Mouse (Mus musculus) hindbrain, embryonic 16.5 days (tissue): ENCODE measurements around the gene Zfp575. TPM values are rescaled to one million over a fixed set of nuclear protein-coding genes. Genes with fewer than 3 reads are reported as not detected.
A peak's percentile ranks its signal among the peaks of the same experiment; 100 is the strongest.

Source experiments
- ATAC-seq: fragments of 200-750 bp; cut with Nextera tagmentation; 2 replicates; pipeline ENCODE4 v1.8.0; 2017; ENCODE audit warnings: moderate TSS enrichment, moderate library complexity
- H3K27ac ChIP-seq: fragments of 300-500 bp; sonication (generic); 2 replicates; pipeline ENCODE4 v1.5.1; 2014; ENCODE audit warnings: low read depth, mild to moderate bottlenecking, control low read depth, low read length, moderate library complexity
- H3K27me3 ChIP-seq: fragments of 300-500 bp; sonication (generic); replicated peaks from 2 replicates; pipeline ENCODE4 v1.6.1; 2014; ENCODE audit warnings: low read length; ENCODE audit not compliant: control insufficient read depth, insufficient read depth
- H3K36me3 ChIP-seq: fragments of 300-500 bp; sonication (generic); 2 replicates; pipeline ENCODE4 v1.6.1; 2014; ENCODE audit warnings: mild to moderate bottlenecking, low read length, moderate library complexity, mixed read lengths; ENCODE audit not compliant: control insufficient read depth, insufficient read depth
- H3K4me1 ChIP-seq: fragments of 300-500 bp; sonication (generic); 2 replicates; pipeline ENCODE4 v1.6.1; 2014; ENCODE audit warnings: low read depth, low read length; ENCODE audit not compliant: control insufficient read depth, insufficient read depth
- H3K4me2 ChIP-seq: fragments of 300-500 bp; sonication (generic); 2 replicates; pipeline ENCODE4 v1.6.1; 2014; ENCODE audit warnings: mild to moderate bottlenecking, low read length, control low read depth, moderate library complexity
- H3K4me3 ChIP-seq: fragments of 300-500 bp; sonication (generic); 2 replicates; pipeline ENCODE4 v1.5.1; 2014; ENCODE audit warnings: mild to moderate bottlenecking, low read length, control low read depth, moderate library complexity
- H3K9ac ChIP-seq: fragments of 300-500 bp; sonication (generic); 2 replicates; pipeline ENCODE4 v1.6.1; 2014; ENCODE audit warnings: low read depth, mild to moderate bottlenecking, control low read depth, low read length, moderate library complexity
- H3K9me3 ChIP-seq: fragments of 300-500 bp; sonication (generic); 2 replicates; pipeline ENCODE4 v1.6.1; 2014; ENCODE audit warnings: mild to moderate bottlenecking, low read length, moderate library complexity; ENCODE audit not compliant: control insufficient read depth
- whole genome bisulfite sequencing: fragments of 180-500 bp; shearing (Covaris S2); extraction: QIAGEN DNeasy Blood & Tissue Kit; methylation state at CpG from one replicate; pipeline ENCODE4 v1.1.7; 2014; 5-methylcytosine and 5-hydroxymethylcytosine counted together
- polyA plus RNA-seq: library from polyadenylated mRNA; unstranded; fragments of >200 nt; fragmentation: Nextera tagmentation; extraction: Ambion mirVana; gene quantifications from 2 replicates; pipeline ENCODE4 v1.2.1, GENCODE M21; 2015

Gene Zfp575
- polyA plus RNA-seq, 1 experiment from 2014 or later, result 17.7 TPM

DNA sequence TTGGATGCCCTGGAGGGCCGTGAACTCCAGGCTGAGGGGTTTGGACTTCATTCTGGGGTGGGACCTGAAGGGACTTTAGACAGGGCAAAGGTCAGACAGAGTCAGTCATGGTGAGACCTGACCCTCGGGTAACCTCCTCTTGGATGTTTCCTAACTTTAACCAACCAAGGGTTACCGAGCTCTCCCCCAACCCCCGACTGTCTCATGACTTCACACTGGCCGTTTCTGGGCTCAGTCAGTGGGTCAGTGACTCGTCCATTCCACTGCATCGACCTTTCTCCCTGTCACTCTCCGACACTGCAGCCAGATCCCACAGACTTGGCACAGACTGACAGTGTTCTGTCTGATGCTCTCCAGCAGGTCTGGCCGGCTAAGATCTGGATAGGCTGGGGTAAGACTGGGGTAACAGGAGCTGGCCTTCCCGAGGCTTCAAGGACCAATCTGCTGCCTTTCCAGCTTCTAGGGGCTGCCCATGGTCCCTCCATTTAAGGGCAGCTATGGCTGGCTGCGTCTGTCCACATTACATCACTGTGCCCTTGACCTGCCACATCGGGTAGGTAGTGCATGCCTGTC lies 13.1 kb downstream of the Zfp575 start:
- H3K4me3 ChIP-seq, result no peak overlapping the region
- H3K4me2 ChIP-seq, result no peak overlapping the region
- H3K27me3 ChIP-seq, result no peaks in the 10 kb centered on the region
- peaks cover 7% of the 10 kb centered on the region; the same call in 1 of the 2 replicates for H3K36me3 ChIP-seq
- no peak overlapping the region for H3K27ac ChIP-seq
- no peak overlapping the region for H3K9ac ChIP-seq
- H3K4me1 ChIP-seq, result no peaks in the 10 kb centered on the region
- H3K9me3 ChIP-seq, result no peaks in the 10 kb centered on the region
- no peak for ATAC-seq
- WGBS, result 63% methylated on average over 12 of the region's 12 CpGs

DNA sequence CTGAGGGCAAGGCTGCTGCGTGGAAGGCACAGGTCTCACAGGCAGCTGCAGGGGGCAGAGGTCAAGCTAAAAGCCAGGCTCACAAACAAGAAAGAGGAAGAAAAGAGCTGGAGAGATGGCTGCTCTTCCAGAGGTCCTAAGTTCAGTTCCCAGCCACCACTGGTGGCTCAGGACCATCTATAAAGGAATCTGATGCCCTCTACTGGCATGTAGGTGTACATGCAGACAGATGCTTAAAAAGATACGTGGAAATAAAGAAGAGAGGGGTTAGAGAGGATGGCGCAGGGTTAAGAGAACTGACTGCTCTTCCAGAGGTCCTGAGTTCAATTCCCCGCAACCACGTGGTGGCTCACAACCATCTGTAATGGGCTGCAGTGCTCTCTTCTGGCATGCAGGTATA lies 15.0 kb downstream of the Zfp575 start:
- Histone ChIP-seq H3K36me3 (peaks cover 14% of the 10 kb centered on the region), H3K4me3 (no peak overlapping the region), H3K27me3 (no peaks in the 10 kb centered on the region), H3K27ac (no peak overlapping the region), H3K9me3 (no peaks in the 10 kb centered on the region), H3K4me1 (no peaks in the 10 kb centered on the region), H3K4me2 (no peak overlapping the region), H3K9ac (no peak overlapping the region)
- 0 out of 2 replicates have a peak, but pooled peaks have one; percentile 19 for ATAC-seq
- 58% methylated on average over 5 of the region's 5 CpGs for WGBS

GRCm38 (mm10) chr7:24571071-24571470 lies 16.4 kb downstream of the Zfp575 start:
- Histone ChIP-seq H3K9ac (no peak overlapping the region), H3K27me3 (no peaks in the 10 kb centered on the region), H3K4me1 (no peaks in the 10 kb centered on the region), H3K36me3 (peaks cover 26% of the 10 kb centered on the region), H3K4me3 (no peak overlapping the region), H3K9me3 (no peaks in the 10 kb centered on the region), H3K27ac (no peak overlapping the region), H3K4me2 (no peak overlapping the region)
- no peak for ATAC-seq
- 86% methylated on average over 4 of the region's 4 CpGs for WGBS

DNA sequence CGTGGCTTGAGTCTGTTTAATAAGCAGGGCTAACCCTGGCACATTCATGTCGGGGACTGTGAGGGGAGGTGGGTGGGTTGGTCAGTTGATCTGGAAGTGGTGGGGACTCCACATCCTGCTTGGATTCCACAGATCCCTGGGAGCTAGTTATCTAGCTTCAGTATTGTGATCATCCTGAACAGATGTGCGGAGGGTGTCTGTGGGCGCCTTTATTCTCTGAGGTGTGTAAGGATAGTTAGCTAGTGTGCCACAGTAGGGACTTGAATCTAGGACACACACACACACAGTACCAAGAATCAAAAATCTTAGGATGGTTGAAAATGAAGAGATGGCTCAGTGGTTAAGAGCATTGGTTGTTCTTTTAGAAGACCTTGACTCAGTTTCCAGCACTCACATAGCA lies 18.9 kb downstream of the Zfp575 start:
- no peak overlapping the region for H3K4me3 ChIP-seq
- 98% methylated on average over 4 of the region's 4 CpGs for whole genome bisulfite sequencing
- H3K27me3 ChIP-seq, result no peaks in the 10 kb centered on the region
- no peak overlapping the region for H3K9ac ChIP-seq
- H3K27ac ChIP-seq, result no peak overlapping the region
- H3K9me3 ChIP-seq, result no peaks in the 10 kb centered on the region
- peaks cover 26% of the 10 kb centered on the region for H3K36me3 ChIP-seq
- no peaks in the 10 kb centered on the region for H3K4me1 ChIP-seq
- no peak overlapping the region for H3K4me2 ChIP-seq
- no peak for ATAC-seq

DNA sequence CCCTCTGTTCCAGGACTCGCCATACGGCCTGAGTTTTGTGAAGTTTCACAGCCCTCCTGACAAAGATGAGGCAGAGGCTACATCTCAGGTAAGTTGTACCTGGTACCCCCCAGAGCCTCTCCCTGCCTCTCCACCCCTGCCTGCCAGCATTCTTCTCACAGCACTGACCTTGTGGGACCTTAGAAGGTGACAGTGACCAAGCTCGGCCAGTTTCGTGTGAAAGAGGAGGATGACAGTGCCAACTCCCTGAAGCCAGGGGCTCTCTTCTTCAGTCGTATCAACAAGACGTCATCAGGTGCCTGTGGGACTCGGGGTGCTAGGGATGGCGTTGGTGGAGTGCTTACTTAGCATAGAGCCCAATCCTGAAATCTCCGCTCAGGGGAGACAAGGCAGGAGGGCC lies 21.2 kb downstream of the Zfp575 start:
- Histone ChIP-seq H3K4me2 (no peak overlapping the region), H3K4me3 (no peak overlapping the region), H3K9ac (no peak overlapping the region), H3K36me3 (peaks cover 28% of the 10 kb centered on the region), H3K27ac (no peak overlapping the region), H3K4me1 (no peaks in the 10 kb centered on the region), H3K9me3 (no peaks in the 10 kb centered on the region), H3K27me3 (no peaks in the 10 kb centered on the region)
- ATAC-seq, result no peak
- 95% methylated on average over 9 of the region's 9 CpGs for WGBS

DNA sequence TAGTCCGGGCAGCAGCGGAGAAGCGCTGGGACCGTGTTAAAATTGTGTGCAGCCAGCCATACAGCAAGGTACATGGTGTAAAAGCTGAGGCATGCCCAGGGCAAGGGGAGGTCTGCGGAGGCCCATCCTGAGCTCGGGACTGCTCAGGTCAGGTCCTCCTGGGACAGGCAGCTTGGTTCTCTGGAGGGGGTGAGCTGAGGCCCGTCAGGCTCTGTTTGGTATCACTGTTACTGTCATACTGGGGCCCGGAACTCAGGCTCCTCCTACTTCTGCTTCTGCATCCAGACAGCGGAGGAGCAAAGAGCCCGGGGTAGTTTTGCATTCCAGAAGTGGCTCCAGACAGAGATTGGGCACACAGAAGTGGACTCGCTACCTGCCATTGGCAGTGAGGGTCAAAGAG lies 21.8 kb downstream of the Zfp575 start:
- H3K4me3 ChIP-seq, result no peak overlapping the region
- H3K4me2 ChIP-seq, result no peak overlapping the region
- no peaks in the 10 kb centered on the region for H3K27me3 ChIP-seq
- 92% methylated on average over 11 of the region's 11 CpGs for WGBS
- H3K4me1 ChIP-seq, result no peaks in the 10 kb centered on the region
- no peak for ATAC-seq
- H3K9me3 ChIP-seq, result no peaks in the 10 kb centered on the region
- peaks cover 30% of the 10 kb centered on the region for H3K36me3 ChIP-seq
- H3K27ac ChIP-seq, result no peak overlapping the region
- no peak overlapping the region for H3K9ac ChIP-seq

GRCm38 (mm10) chr7:24564607-24565265 lies 22.7 kb downstream of the Zfp575 start:
- Histone ChIP-seq H3K4me1 (no peaks in the 10 kb centered on the region), H3K9me3 (no peaks in the 10 kb centered on the region), H3K36me3 (peaks cover 26% of the 10 kb centered on the region), H3K27me3 (no peaks in the 10 kb centered on the region), H3K4me3 (no peak overlapping the region), H3K9ac (no peak overlapping the region), H3K4me2 (no peak overlapping the region), H3K27ac (no peak overlapping the region)
- no peak for ATAC-seq
- WGBS, result 63% methylated on average over 6 of the region's 6 CpGs

GRCm38 (mm10) chr7:24563837-24564206 lies 23.6 kb downstream of the Zfp575 start:
- H3K9me3 ChIP-seq, result no peaks in the 10 kb centered on the region
- ATAC-seq, result no peak
- H3K27me3 ChIP-seq, result no peaks in the 10 kb centered on the region
- peaks cover 26% of the 10 kb centered on the region for H3K36me3 ChIP-seq
- no peak overlapping the region for H3K27ac ChIP-seq
- no peak overlapping the region for H3K9ac ChIP-seq
- no peak overlapping the region for H3K4me2 ChIP-seq
- 84% methylated on average over 4 of the region's 4 CpGs for WGBS
- no peak overlapping the region for H3K4me3 ChIP-seq
- H3K4me1 ChIP-seq, result no peaks in the 10 kb centered on the region

DNA sequence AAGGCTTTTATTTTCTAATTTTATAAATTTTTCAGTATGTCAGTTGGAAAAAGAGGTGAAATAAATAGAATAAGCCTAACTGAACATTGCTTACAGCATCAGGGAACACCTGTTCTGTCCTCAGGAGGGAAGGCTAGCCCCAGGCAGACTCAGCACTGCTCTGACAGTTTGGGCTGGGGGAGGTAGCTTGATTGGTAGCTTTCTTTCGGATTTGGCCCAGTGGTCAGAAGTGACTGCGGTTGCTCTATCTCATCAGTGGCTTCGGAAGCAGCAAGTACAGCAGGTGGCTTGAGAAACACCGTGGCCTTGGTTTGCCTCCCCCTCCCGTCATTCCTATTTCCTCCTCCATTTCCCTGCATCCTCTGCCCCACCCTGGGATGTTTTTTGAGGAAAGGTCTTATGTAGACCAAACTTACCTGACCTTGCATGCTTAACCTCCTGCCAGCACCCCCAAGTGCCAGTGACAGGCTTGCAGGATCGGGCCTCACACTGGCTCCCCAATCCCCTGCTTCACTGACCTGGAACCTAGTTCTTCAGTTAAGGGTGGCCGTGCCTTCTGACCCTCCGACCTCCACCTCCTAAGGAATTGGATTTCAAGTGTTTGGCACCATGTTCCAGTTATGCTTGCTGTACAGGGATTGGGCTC lies 24.1 kb downstream of the Zfp575 start:
- Histone ChIP-seq H3K4me3 (no peak overlapping the region), H3K27me3 (no peaks in the 10 kb centered on the region), H3K36me3 (peaks cover 26% of the 10 kb centered on the region), H3K9me3 (no peaks in the 10 kb centered on the region), H3K4me1 (no peaks in the 10 kb centered on the region), H3K9ac (no peak overlapping the region), H3K4me2 (no peak overlapping the region), H3K27ac (no peak overlapping the region)
- 87% methylated on average over 8 of the region's 8 CpGs for WGBS
- no peak for ATAC-seq
